8 mouse cellular contexts compared by ENCODE assay signal in genomic region chr15:100042048-100042400, GRCm38 (mm10). TPM values are rescaled to one million over a fixed set of nuclear protein-coding genes. Genes with fewer than 3 reads are reported as not detected.
DNase-seq lines count a peak whose midpoint lies in the region; ATAC-seq and TF ChIP-seq lines count a peak whose summit lies in the region.

No protein-coding gene starts in this region.

- no peak for ATAC-seq in heart, postnatal 0 days (ENCODE audit: insufficient read depth, low read depth)
- no peak for ATAC-seq in forebrain, embryonic 16.5 days

- no peak overlapping the region for H3K4me3 ChIP-seq in heart, postnatal 0 days (ENCODE audit: low read depth, low read length)
- 0 out of 2 replicates have a peak overlapping the region, but pooled peaks have one; percentile 3 for H3K4me3 ChIP-seq in ES-Bruce4 (ENCODE audit: low read depth, low read length)
- H3K4me3 ChIP-seq in forebrain, embryonic 16.5 days (replicated peaks; ENCODE audit: low read length), result no peak overlapping the region
- no peak overlapping the region for H3K4me3 ChIP-seq in macrophage (ENCODE audit: inconsistent target)

- no peak for TF ChIP-seq EP300 in heart, postnatal 0 days (IDR thresholded peaks at IDR 0.05; ENCODE audit: low read depth)
- TF ChIP-seq EP300 in ES-Bruce4 (IDR thresholded peaks at IDR 0.05; ENCODE audit: insufficient read depth, low read depth, low read length), result no peak

- H3K36me3 ChIP-seq in heart, postnatal 0 days (replicated peaks; ENCODE audit: control insufficient read depth, insufficient read depth, low read length), result no peaks in the 10 kb centered on the region
- H3K36me3 ChIP-seq in ES-Bruce4 (ENCODE audit: control insufficient read depth, insufficient read depth, low read length, poor library complexity, severe bottlenecking) (no peaks in the 10 kb centered on the region), macrophage (ENCODE audit: inconsistent target) (no peaks in the 10 kb centered on the region)
- H3K36me3 ChIP-seq in forebrain, embryonic 16.5 days (ENCODE audit: control insufficient read depth, insufficient read depth), result 0 out of 2 replicates have a peak, but pooled peaks cover 3% of the 10 kb centered on the region

- no peak for DNase-seq in heart, postnatal 0 days (ENCODE audit: low spot score)
- no peak for DNase-seq in heart, adult 18-20 months
- no peak for DNase-seq in retina, embryonic 14.5 days (ENCODE audit: low spot score)
- DNase-seq in left cerebral cortex, postnatal 36 days (ENCODE audit: low spot score in 2 of 2), result no peak
- no peak for DNase-seq in spleen, postnatal 36 days (ENCODE audit: low spot score in 2 of 2)

- no peaks in the 10 kb centered on the region for H3K27me3 ChIP-seq in heart, postnatal 0 days (ENCODE audit: control insufficient read depth, insufficient read depth, low read length)
- H3K27me3 ChIP-seq in ES-Bruce4 (ENCODE audit: control insufficient read depth, insufficient read depth, low read length, poor library complexity, severe bottlenecking), result no peaks in the 10 kb centered on the region
- no peaks in the 10 kb centered on the region for H3K27me3 ChIP-seq in forebrain, embryonic 16.5 days (replicated peaks; ENCODE audit: control insufficient read depth, insufficient read depth, low read length)

- no peak overlapping the region for H3K27ac ChIP-seq in heart, postnatal 0 days (ENCODE audit: low read depth)
- H3K27ac ChIP-seq in ES-Bruce4 (ENCODE audit: insufficient read depth, low read length), result no peak overlapping the region
- no peak overlapping the region for H3K27ac ChIP-seq in forebrain, embryonic 16.5 days (ENCODE audit: low read length)
- H3K27ac ChIP-seq in macrophage, result peak overlapping the region; percentile 91

- TF ChIP-seq CTCF in heart, postnatal 0 days (IDR thresholded peaks at IDR 0.05; ENCODE audit: low read depth), result no peak
- no peak for TF ChIP-seq CTCF in ES-Bruce4 (IDR thresholded peaks at IDR 0.05; ENCODE audit: low read depth, low read length)

- H3K79me2 ChIP-seq in macrophage (ENCODE audit: inconsistent target), result peaks cover 74% of the 10 kb centered on the region

- H3K4me2 ChIP-seq in heart, postnatal 0 days (ENCODE audit: low read depth, low read length), result peak overlapping the region; percentile 69; the same call in 1 of the 2 replicates
- peak overlapping the region; percentile 82 for H3K4me2 ChIP-seq in forebrain, embryonic 16.5 days (ENCODE audit: low read length)

- H3K9me3 ChIP-seq in heart, postnatal 0 days (replicated peaks; ENCODE audit: control insufficient read depth, low read length), result no peaks in the 10 kb centered on the region
- H3K9me3 ChIP-seq in ES-Bruce4 (replicated peaks; ENCODE audit: control insufficient read depth, insufficient read depth, low read length, poor library complexity, severe bottlenecking), result no peaks in the 10 kb centered on the region
- H3K9me3 ChIP-seq in forebrain, embryonic 16.5 days (ENCODE audit: control insufficient read depth, low read length), result no peaks in the 10 kb centered on the region

- 48% methylated on average over 9 of the region's 9 CpGs for WGBS in heart, postnatal 0 days
- WGBS in forebrain, embryonic 16.5 days, result 84% methylated on average over 9 of the region's 9 CpGs
- WGBS in macrophage (ENCODE audit: missing documents), result 55% methylated on average over 9 of the region's 9 CpGs

- TF ChIP-seq POLR2A in ES-Bruce4 (IDR thresholded peaks at IDR 0.05; ENCODE audit: insufficient read depth, low read length), result no peak

- intact Hi-C loops in left cerebral cortex, postnatal 36 days (cut with DNase I), result loop anchor here (5.0 kb wide), 1 partner anchor 40 kb away; no protein-coding TSS in a partner anchor

- no peak overlapping the region for H3K9ac ChIP-seq in heart, postnatal 0 days (replicated peaks; ENCODE audit: low read depth, low read length)
- H3K9ac ChIP-seq in ES-Bruce4 (ENCODE audit: low read depth, poor library complexity, severe bottlenecking), result no peak overlapping the region
- no peak overlapping the region for H3K9ac ChIP-seq in forebrain, embryonic 16.5 days (replicated peaks; ENCODE audit: low read depth, low read length)

- peaks cover 26% of the 10 kb centered on the region for H3K4me1 ChIP-seq in heart, postnatal 0 days (ENCODE audit: control insufficient read depth, insufficient read depth)
- H3K4me1 ChIP-seq in ES-Bruce4 (ENCODE audit: control insufficient read depth, insufficient read depth, low read length), result peaks cover 4% of the 10 kb centered on the region
- H3K4me1 ChIP-seq in forebrain, embryonic 16.5 days (replicated peaks; ENCODE audit: control insufficient read depth, insufficient read depth, low read length), result peaks cover 38% of the 10 kb centered on the region

RNA-seq across cellular contexts. Expression of gene Dip2b, which starts 3.6 kb away (rescaled TPM):
- 24.0 and 24.8 TPM in 2 replicates for total RNA-seq in heart, postnatal 0 days (2014; rRNA removed; ENCODE audit: low replicate concordance)
- polyA plus RNA-seq in heart, postnatal 0 days (2015; fragmentation: Nextera tagmentation; extraction: Ambion mirVana), result 8.8 and 9.7 TPM in 2 replicates
- total RNA-seq in heart, adult 18-20 months (2021), result 10 to 100 TPM; 19.4 to 20.2 TPM
- polyA plus RNA-seq in ES-Bruce4 (2011; ENCODE audit: insufficient read depth, insufficient read length, low read depth, missing spikeins) (18.3 and 21.4 TPM in 2 replicates), macrophage (2018) (17.8 to 25.7 TPM (median 22.8 TPM) in 3 replicates)
- polyA plus RNA-seq in forebrain, embryonic 16.5 days (2015; fragmentation: Nextera tagmentation; extraction: Ambion mirVana), result 19.2 and 21.1 TPM in 2 replicates
- 100 to 1,000 TPM in 20 of 26 experiments, 10 to 100 TPM in 6; 51.9 to 259 (median 130) TPM for total RNA-seq in macrophage (2018; cell fraction: chromatin; rRNA removed)
- total RNA-seq in macrophage (2018; cell fraction: cytosol; rRNA removed), result 10 to 100 TPM; 27.3 to 70.0 (median 49.2) TPM
- total RNA-seq in macrophage (2018; cell fraction: nucleus; rRNA removed), result 100 to 1,000 TPM in 8 of 26 experiments, 10 to 100 TPM in 18; 41.0 to 144 (median 73.0) TPM
- 10 to 100 TPM; 64.8 to 68.3 TPM for total RNA-seq in left cerebral cortex, postnatal 36 days (2021)
